Mouse (Mus musculus): ENCODE data around the gene Hoxd9.

The Hoxd9 gene

GRCm38 (mm10) chr2:74683471-74683951 lies 14.0 kb upstream of the Hoxd9 start:
- DNase-seq (ENCODE audit: low spot score), result no peak

- no peak for DNase-seq (ENCODE audit: low spot score)
Measured at GRCm38 (mm10) chr2:74684106-74684505, 13.4 kb upstream of the Hoxd9 start.

GRCm38 (mm10) chr2:74685059-74685603 lies 12.4 kb upstream of the Hoxd9 start:
- DNase-seq (ENCODE audit: low spot score), result no peak

GRCm38 (mm10) chr2:74686301-74686987 lies 11.1 kb upstream of the Hoxd9 start:
- peak; percentile 83 for DNase-seq (ENCODE audit: low spot score)

GRCm38 (mm10) chr2:74686988-74687697 lies 10.4 kb upstream of the Hoxd9 start:
- no peak for DNase-seq (ENCODE audit: low spot score)

- no peak for DNase-seq (ENCODE audit: low spot score)
Measured at GRCm38 (mm10) chr2:74687698-74688555, 9.6 kb upstream of the Hoxd9 start.

GRCm38 (mm10) chr2:74688795-74689573 lies 8.5 kb upstream of the Hoxd9 start:
- DNase-seq (ENCODE audit: low spot score), result no peak

- DNase-seq (ENCODE audit: low spot score), result no peak
Measured at GRCm38 (mm10) chr2:74689574-74690337, 7.8 kb upstream of the Hoxd9 start.

- no peak for DNase-seq (ENCODE audit: low spot score)
Measured at GRCm38 (mm10) chr2:74690338-74690716, 7.2 kb upstream of the Hoxd9 start.

- DNase-seq (ENCODE audit: low spot score), result peak; percentile 81
Measured at GRCm38 (mm10) chr2:74691022-74691951, 6.2 kb upstream of the Hoxd9 start, which contains the start of gene Hoxd10. Hoxd10 (plus strand) TSS chr2:74691924.

- DNase-seq (ENCODE audit: low spot score), result no peak
Measured at GRCm38 (mm10) chr2:74691995-74692807, 5.3 kb upstream of the Hoxd9 start.

GRCm38 (mm10) chr2:74692808-74693431 lies 4.6 kb upstream of the Hoxd9 start:
- no peak for DNase-seq (ENCODE audit: low spot score)

- DNase-seq (ENCODE audit: low spot score), result no peak
Measured at GRCm38 (mm10) chr2:74693432-74693827, 4.1 kb upstream of the Hoxd9 start.

- peak; percentile 75 for DNase-seq (ENCODE audit: low spot score)
Measured at GRCm38 (mm10) chr2:74694066-74694465, 3.5 kb upstream of the Hoxd9 start.

GRCm38 (mm10) chr2:74695383-74695782 lies 2.1 kb upstream of the Hoxd9 start:
- no peak for DNase-seq (ENCODE audit: low spot score)

- DNase-seq (ENCODE audit: low spot score), result no peak
Measured at GRCm38 (mm10) chr2:74695813-74696430, 1.6 kb upstream of the Hoxd9 start.

GRCm38 (mm10) chr2:74696442-74697335 lies 838 bp upstream of the Hoxd9 start:
- DNase-seq (ENCODE audit: low spot score), result no peak

All from testis, postnatal 10 days (tissue).